Mouse (Mus musculus) hindbrain, embryonic 13.5 days (tissue): ENCODE data around the gene Pyy. TPM values are rescaled to one million over a fixed set of nuclear protein-coding genes. Genes with fewer than 3 reads are reported as not detected.

ENCODE experiments used
- ATAC-seq: fragments of 200-750 bp; cut with Nextera tagmentation; 2 replicates; pipeline ENCODE4 v1.8.0; 2017; ENCODE audit warnings: moderate TSS enrichment; ENCODE audit not compliant: low FRiP score
- H3K27ac ChIP-seq: fragments of 300-500 bp; sonication (generic); 2 replicates; pipeline ENCODE4 v1.5.1; 2015; ENCODE audit warnings: inconsistent platforms, mild to moderate bottlenecking, moderate library complexity
- H3K27me3 ChIP-seq: fragments of 300-500 bp; sonication (generic); 2 replicates; pipeline ENCODE4 v1.6.1; 2015; ENCODE audit warnings: mild to moderate bottlenecking, inconsistent platforms
- H3K36me3 ChIP-seq: fragments of 300-500 bp; sonication (generic); 2 replicates; pipeline ENCODE4 v1.6.1; 2015; ENCODE audit warnings: mild to moderate bottlenecking, inconsistent platforms
- H3K4me1 ChIP-seq: fragments of 300-500 bp; sonication (generic); replicated peaks from 2 replicates; pipeline ENCODE4 v1.6.1; 2015; ENCODE audit warnings: inconsistent platforms
- H3K4me2 ChIP-seq: fragments of 300-500 bp; sonication (generic); 2 replicates; pipeline ENCODE4 v1.6.1; 2015; ENCODE audit warnings: inconsistent platforms, mild to moderate bottlenecking, moderate library complexity
- H3K4me3 ChIP-seq: fragments of 300-500 bp; sonication (generic); 2 replicates; pipeline ENCODE4 v1.5.1; 2015; ENCODE audit warnings: mild to moderate bottlenecking, inconsistent platforms
- H3K9ac ChIP-seq: fragments of 300-500 bp; sonication (generic); 2 replicates; pipeline ENCODE4 v1.6.1; 2015; ENCODE audit warnings: mild to moderate bottlenecking, inconsistent platforms
- H3K9me3 ChIP-seq: fragments of 300-500 bp; sonication (generic); 2 replicates; pipeline ENCODE4 v1.6.1; 2016; ENCODE audit warnings: inconsistent platforms
- WGBS: fragments of 180-500 bp; shearing (Covaris S2); methylation state at CpG from one replicate; pipeline ENCODE4 v1.1.7; 2015; 5-methylcytosine and 5-hydroxymethylcytosine counted together
- polyA plus RNA-seq: library from polyadenylated mRNA; unstranded; fragments of >200 nt; fragmentation: Nextera tagmentation; extraction: Ambion mirVana; gene quantifications from 2 replicates; pipeline ENCODE4 v1.2.1, GENCODE M21; 2015

Gene Pyy
- polyA plus RNA-seq, 1 experiment from 2014 or later: 3.3 TPM

GRCm38 (mm10) chr11:102063076-102063475 is 44.6 kb downstream of the Pyy start:
- Histone ChIP-seq H3K27me3 (peaks cover 19% of the 10 kb centered on the region), H3K4me1 (peaks cover 11% of the 10 kb centered on the region), H3K9me3 (no peaks in the 10 kb centered on the region), H3K27ac (no peak overlapping the region), H3K4me2 (no peak overlapping the region), H3K9ac (no peak overlapping the region), H3K36me3 (peaks cover 55% of the 10 kb centered on the region), H3K4me3 (no peak overlapping the region)
- 83% methylated on average over 13 of the region's 13 CpGs for WGBS
- ATAC-seq: no peak

GRCm38 (mm10) chr11:102061941-102062473 is 45.6 kb downstream of the Pyy start:
- Histone ChIP-seq H3K36me3 (peaks cover 58% of the 10 kb centered on the region), H3K27me3 (peaks cover 19% of the 10 kb centered on the region), H3K27ac (no peak overlapping the region), H3K9ac (no peak overlapping the region), H3K4me2 (peak overlapping the region; percentile 72; the same call in 1 of the 2 replicates), H3K4me3 (no peak overlapping the region), H3K9me3 (no peaks in the 10 kb centered on the region), H3K4me1 (peaks cover 10% of the 10 kb centered on the region)
- ATAC-seq: no peak
- WGBS: 24% methylated on average over 16 of the region's 16 CpGs

- Histone ChIP-seq H3K9ac (peak overlapping the region; percentile 72), H3K27ac (no peak overlapping the region), H3K36me3 (peaks cover 59% of the 10 kb centered on the region)
Measured at GRCm38 (mm10) chr11:102061236-102061940, 46.2 kb downstream of the Pyy start.

More at GRCm38 (mm10) chr11:102061236-102061940, 46.2 kb downstream of the Pyy start:
- 4% methylated on average over 23 of the region's 23 CpGs for WGBS
- Histone ChIP-seq H3K27me3 (peaks cover 19% of the 10 kb centered on the region), H3K4me1 (peaks cover 8% of the 10 kb centered on the region), H3K4me2 (peak overlapping the region; percentile 72), H3K9me3 (no peaks in the 10 kb centered on the region), H3K4me3 (peak overlapping the region; percentile 41)
- peak; percentile 65 for ATAC-seq

Other genes with a start within 250 kb of the Pyy start
- 0.43 and 0.56 TPM in 2 replicates for gene Meox1, start 213.5 kb downstream of the Pyy start, polyA plus RNA-seq
- gene Sost, start 140.8 kb downstream of the Pyy start, polyA plus RNA-seq: 0.42 TPM in 1 of 2 replicates, not detected in the other
- gene Cfap97d1, start 123.6 kb downstream of the Pyy start, polyA plus RNA-seq: not detected in 2 replicates
- 15.4 and 16.0 TPM in 2 replicates for gene Dusp3, start 120.8 kb downstream of the Pyy start, polyA plus RNA-seq
- 43.5 and 45.9 TPM in 2 replicates for gene Mpp3, start 79.4 kb downstream of the Pyy start, polyA plus RNA-seq
- 0.38 and 0.53 TPM in 2 replicates for gene Cd300lg, start 66.3 kb downstream of the Pyy start, polyA plus RNA-seq
- gene Mpp2, start 19.3 kb downstream of the Pyy start, polyA plus RNA-seq: 24.1 and 24.9 TPM in 2 replicates
- not detected in 2 replicates for gene Ppy, start 6.5 kb downstream of the Pyy start, polyA plus RNA-seq
- gene Nags, start 37.7 kb upstream of the Pyy start, polyA plus RNA-seq: not detected in 2 replicates
- 37.9 and 38.1 TPM in 2 replicates for gene Tmem101, start 48.6 kb upstream of the Pyy start, polyA plus RNA-seq
- 144 and 148 TPM in 2 replicates for gene Lsm12, start 77.5 kb upstream of the Pyy start, polyA plus RNA-seq
- gene G6pc3, start 81.8 kb upstream of the Pyy start, polyA plus RNA-seq: 30.0 and 37.2 TPM in 2 replicates
- 82.0 and 85.4 TPM in 2 replicates for gene Hdac5, start 122.3 kb upstream of the Pyy start, polyA plus RNA-seq
- gene BC030867, start 141.1 kb upstream of the Pyy start, polyA plus RNA-seq: 3.8 TPM in 2 replicates
- not detected in 2 replicates for gene Asb16, start 160.9 kb upstream of the Pyy start, polyA plus RNA-seq
- 81.3 and 82.8 TPM in 2 replicates for gene Tmub2, start 177.1 kb upstream of the Pyy start, polyA plus RNA-seq
- gene Atxn7l3, start 188.8 kb upstream of the Pyy start, polyA plus RNA-seq: 29.2 and 29.9 TPM in 2 replicates
- 77.1 and 82.7 TPM in 2 replicates for gene Ubtf, start 211.9 kb upstream of the Pyy start, polyA plus RNA-seq